Mouse (Mus musculus): ENCODE results near the gene Rdh8. TPM values are rescaled to one million over a fixed set of nuclear protein-coding genes. Genes with fewer than 3 reads are reported as not detected.

Rdh8 gene
- not detected in 2 replicates for polyA plus RNA-seq (2016; fragmentation: Nextera tagmentation; extraction: Ambion mirVana)

GRCm38 (mm10) chr9:20818236-20818635 lies at the start of gene Rdh8:
Gene Rdh8, plus strand, starts transcription at chr9:20818503.
- H3K4me2 ChIP-seq: no peak within 1 kb of the TSS
- H3K9me3 ChIP-seq: no peaks in the 10 kb centered on the region
- H3K27me3 ChIP-seq: peaks cover 27% of the 10 kb centered on the region
- H3K4me1 ChIP-seq (replicated peaks): peaks cover 8% of the 10 kb centered on the region
- no peaks in the 10 kb centered on the region for H3K36me3 ChIP-seq
- H3K27ac ChIP-seq: no peak within 1 kb of the TSS
- no peak within 1 kb of the TSS for H3K4me3 ChIP-seq (replicated peaks)
- H3K9ac ChIP-seq (replicated peaks): no peak within 1 kb of the TSS
- whole genome bisulfite sequencing: 83% methylated on average over 6 of the region's 6 CpGs
- no peak for ATAC-seq (ENCODE audit: insufficient number of reproducible peaks, insufficient read depth, low FRiP score, low TSS enrichment, low read depth)

GRCm38 (mm10) chr9:20781286-20781685 lies 37.0 kb upstream of the Rdh8 start:
- WGBS: 86% methylated on average over 3 of the region's 3 CpGs
- Histone ChIP-seq H3K9ac (replicated peaks) (no peak overlapping the region), H3K9me3 (peaks cover 4% of the 10 kb centered on the region; the same call in 1 of the 2 replicates), H3K4me2 (no peak overlapping the region), H3K27me3 (no peaks in the 10 kb centered on the region), H3K4me1 (replicated peaks) (no peaks in the 10 kb centered on the region), H3K27ac (no peak overlapping the region), H3K36me3 (no peaks in the 10 kb centered on the region), H3K4me3 (replicated peaks) (no peak overlapping the region)
- no peak for ATAC-seq (ENCODE audit: insufficient number of reproducible peaks, insufficient read depth, low FRiP score, low TSS enrichment, low read depth)

- Histone ChIP-seq H3K36me3 (no peaks in the 10 kb centered on the region), H3K27ac (no peak overlapping the region), H3K4me1 (replicated peaks) (peaks cover 3% of the 10 kb centered on the region; the same call in 1 of the 2 replicates), H3K9ac (replicated peaks) (no peak overlapping the region), H3K4me2 (no peak overlapping the region), H3K27me3 (no peaks in the 10 kb centered on the region), H3K4me3 (replicated peaks) (no peak overlapping the region), H3K9me3 (peaks cover 4% of the 10 kb centered on the region; the same call in 1 of the 2 replicates)
- WGBS: 57% methylated on average over 6 of the region's 6 CpGs
- no peak for ATAC-seq (ENCODE audit: insufficient number of reproducible peaks, insufficient read depth, low FRiP score, low TSS enrichment, low read depth)
Observed at GRCm38 (mm10) chr9:20785055-20785454, 33.2 kb upstream of the Rdh8 start.

GRCm38 (mm10) chr9:20787992-20788391 lies 30.3 kb upstream of the Rdh8 start:
- WGBS: 74% methylated on average over 8 of the region's 8 CpGs
- no peaks in the 10 kb centered on the region for H3K36me3 ChIP-seq
- H3K27me3 ChIP-seq: no peaks in the 10 kb centered on the region
- no peak overlapping the region for H3K9ac ChIP-seq (replicated peaks)
- no peaks in the 10 kb centered on the region for H3K9me3 ChIP-seq
- H3K27ac ChIP-seq: no peak overlapping the region
- no peak overlapping the region for H3K4me3 ChIP-seq (replicated peaks)
- peaks cover 9% of the 10 kb centered on the region for H3K4me1 ChIP-seq (replicated peaks)
- no peak overlapping the region for H3K4me2 ChIP-seq
- no peak for ATAC-seq (ENCODE audit: insufficient number of reproducible peaks, insufficient read depth, low FRiP score, low TSS enrichment, low read depth)

- WGBS: 77% methylated on average over 3 of the region's 4 CpGs
- H3K27ac ChIP-seq: no peak overlapping the region
- no peaks in the 10 kb centered on the region for H3K9me3 ChIP-seq
- H3K27me3 ChIP-seq: 0 out of 2 replicates have a peak, but pooled peaks cover 4% of the 10 kb centered on the region
- H3K36me3 ChIP-seq: no peaks in the 10 kb centered on the region
- H3K4me3 ChIP-seq (replicated peaks): no peak overlapping the region
- no peak overlapping the region for H3K4me2 ChIP-seq
- H3K4me1 ChIP-seq (replicated peaks): peaks cover 9% of the 10 kb centered on the region
- no peak for ATAC-seq (ENCODE audit: insufficient number of reproducible peaks, insufficient read depth, low FRiP score, low TSS enrichment, low read depth)
- no peak overlapping the region for H3K9ac ChIP-seq (replicated peaks)
Observed at GRCm38 (mm10) chr9:20789651-20790050, 28.7 kb upstream of the Rdh8 start.

GRCm38 (mm10) chr9:20790345-20790744 lies 28.0 kb upstream of the Rdh8 start:
- Histone ChIP-seq H3K27me3 (0 out of 2 replicates have a peak, but pooled peaks cover 4% of the 10 kb centered on the region), H3K4me2 (no peak overlapping the region), H3K9me3 (no peaks in the 10 kb centered on the region), H3K9ac (replicated peaks) (no peak overlapping the region), H3K4me1 (replicated peaks) (peaks cover 9% of the 10 kb centered on the region), H3K36me3 (no peaks in the 10 kb centered on the region), H3K27ac (0 out of 2 replicates have a peak overlapping the region, but pooled peaks have one; percentile 17), H3K4me3 (replicated peaks) (no peak overlapping the region)
- WGBS: 46% methylated on average over 3 of the region's 3 CpGs
- ATAC-seq (ENCODE audit: insufficient number of reproducible peaks, insufficient read depth, low FRiP score, low TSS enrichment, low read depth): no peak

GRCm38 (mm10) chr9:20794108-20794806 lies 24.0 kb upstream of the Rdh8 start:
- Histone ChIP-seq H3K9ac (replicated peaks) (no peak overlapping the region), H3K9me3 (no peaks in the 10 kb centered on the region), H3K4me3 (replicated peaks) (no peak overlapping the region), H3K36me3 (no peaks in the 10 kb centered on the region), H3K27me3 (0 out of 2 replicates have a peak, but pooled peaks cover 4% of the 10 kb centered on the region), H3K4me1 (replicated peaks) (peaks cover 9% of the 10 kb centered on the region), H3K27ac (no peak overlapping the region), H3K4me2 (no peak overlapping the region)
- 52% methylated on average over 7 of the region's 7 CpGs for WGBS
- no peak; the same call in 1 of the 2 replicates for ATAC-seq (ENCODE audit: insufficient number of reproducible peaks, insufficient read depth, low FRiP score, low TSS enrichment, low read depth)

GRCm38 (mm10) chr9:20804266-20805158 lies 13.8 kb upstream of the Rdh8 start:
- no peak for ATAC-seq (ENCODE audit: insufficient number of reproducible peaks, insufficient read depth, low FRiP score, low TSS enrichment, low read depth)

GRCm38 (mm10) chr9:20805159-20805495 lies 13.2 kb upstream of the Rdh8 start:
- Histone ChIP-seq H3K27ac (no peak overlapping the region), H3K36me3 (no peaks in the 10 kb centered on the region), H3K4me1 (replicated peaks) (no peaks in the 10 kb centered on the region), H3K9ac (replicated peaks) (no peak overlapping the region), H3K4me2 (no peak overlapping the region), H3K9me3 (peaks cover 9% of the 10 kb centered on the region; the same call in 1 of the 2 replicates), H3K27me3 (no peaks in the 10 kb centered on the region; the same call in 1 of the 2 replicates), H3K4me3 (replicated peaks) (no peak overlapping the region)
- no peak for ATAC-seq (ENCODE audit: insufficient number of reproducible peaks, insufficient read depth, low FRiP score, low TSS enrichment, low read depth)
- 86% methylated on average over 3 of the region's 3 CpGs for WGBS

More at GRCm38 (mm10) chr9:20804266-20805158, 13.8 kb upstream of the Rdh8 start:
- no peak overlapping the region for H3K4me2 ChIP-seq
- H3K27ac ChIP-seq: no peak overlapping the region
- no peak overlapping the region for H3K4me3 ChIP-seq (replicated peaks)
- no peaks in the 10 kb centered on the region for H3K36me3 ChIP-seq
- 76% methylated on average over 13 of the region's 13 CpGs for WGBS
- H3K9ac ChIP-seq (replicated peaks): no peak overlapping the region
- no peaks in the 10 kb centered on the region; the same call in 1 of the 2 replicates for H3K27me3 ChIP-seq
- H3K9me3 ChIP-seq: peaks cover 9% of the 10 kb centered on the region; the same call in 1 of the 2 replicates
- H3K4me1 ChIP-seq (replicated peaks): no peaks in the 10 kb centered on the region

GRCm38 (mm10) chr9:20805706-20806105 lies 12.6 kb upstream of the Rdh8 start:
- ATAC-seq (ENCODE audit: insufficient number of reproducible peaks, insufficient read depth, low FRiP score, low TSS enrichment, low read depth): no peak
- Histone ChIP-seq H3K4me3 (replicated peaks) (no peak overlapping the region), H3K4me1 (replicated peaks) (no peaks in the 10 kb centered on the region), H3K4me2 (no peak overlapping the region), H3K27me3 (no peaks in the 10 kb centered on the region; the same call in 1 of the 2 replicates), H3K9ac (replicated peaks) (no peak overlapping the region), H3K36me3 (no peaks in the 10 kb centered on the region), H3K9me3 (peaks cover 9% of the 10 kb centered on the region; the same call in 1 of the 2 replicates), H3K27ac (no peak overlapping the region)
- WGBS: 48% methylated on average over 5 of the region's 5 CpGs

GRCm38 (mm10) chr9:20810271-20810670 lies 8.0 kb upstream of the Rdh8 start:
- no peak for ATAC-seq (ENCODE audit: insufficient number of reproducible peaks, insufficient read depth, low FRiP score, low TSS enrichment, low read depth)
- H3K36me3 ChIP-seq: no peaks in the 10 kb centered on the region
- no peak overlapping the region for H3K4me2 ChIP-seq
- H3K27me3 ChIP-seq: peaks cover 27% of the 10 kb centered on the region
- 50% methylated on average over 4 of the region's 4 CpGs for WGBS
- H3K9me3 ChIP-seq: no peaks in the 10 kb centered on the region
- H3K4me1 ChIP-seq (replicated peaks): peaks cover 13% of the 10 kb centered on the region
- H3K27ac ChIP-seq: no peak overlapping the region
- no peak overlapping the region for H3K9ac ChIP-seq (replicated peaks)
- no peak overlapping the region for H3K4me3 ChIP-seq (replicated peaks)
